Mouse (Mus musculus) forebrain, embryonic 12.5 days (tissue): ENCODE measurements around the gene Hoxc9. TPM values are rescaled to one million over a fixed set of nuclear protein-coding genes. Genes with fewer than 3 reads are reported as not detected.

ENCODE experiments used
- ATAC-seq: fragments of 200-750 bp; cut with Nextera tagmentation; 2 replicates; pipeline ENCODE4 v1.8.0; 2017; ENCODE audit warnings: moderate TSS enrichment; ENCODE audit not compliant: low FRiP score
- H3K27ac ChIP-seq: fragments of 300-500 bp; sonication (generic); 2 replicates; pipeline ENCODE4 v1.5.1; 2016; ENCODE audit warnings: mild to moderate bottlenecking
- H3K27me3 ChIP-seq: fragments of 300-500 bp; sonication (generic); 2 replicates; pipeline ENCODE4 v1.6.1; 2016; ENCODE audit warnings: mild to moderate bottlenecking
- H3K36me3 ChIP-seq: fragments of 300-500 bp; sonication (generic); replicated peaks from 2 replicates; pipeline ENCODE4 v1.6.1; 2016; ENCODE audit warnings: mild to moderate bottlenecking
- H3K4me1 ChIP-seq: fragments of 300-500 bp; sonication (generic); 2 replicates; pipeline ENCODE4 v1.6.1; 2016
- H3K4me2 ChIP-seq: fragments of 300-500 bp; sonication (generic); 2 replicates; pipeline ENCODE4 v1.6.1; 2016; ENCODE audit warnings: mild to moderate bottlenecking, moderate library complexity
- H3K4me3 ChIP-seq: fragments of 300-500 bp; sonication (generic); replicated peaks from 2 replicates; pipeline ENCODE4 v1.5.1; 2016; ENCODE audit warnings: mild to moderate bottlenecking
- H3K9ac ChIP-seq: fragments of 300-500 bp; sonication (generic); 2 replicates; pipeline ENCODE4 v1.6.1; 2016; ENCODE audit warnings: mild to moderate bottlenecking
- H3K9me3 ChIP-seq: fragments of 300-500 bp; sonication (generic); 2 replicates; pipeline ENCODE4 v1.6.1; 2016
- WGBS: fragments of 180-500 bp; shearing (Covaris S2); methylation state at CpG from one replicate; pipeline ENCODE4 v1.1.7; 2016; 5-methylcytosine and 5-hydroxymethylcytosine counted together
- polyA plus RNA-seq: library from polyadenylated mRNA; unstranded; fragments of >200 nt; fragmentation: Nextera tagmentation; extraction: Ambion mirVana; gene quantifications from 2 replicates; pipeline ENCODE4 v1.2.1, GENCODE M21; 2016

Gene Hoxc9
- polyA plus RNA-seq, 1 experiment from 2014 or later = not detected

- Histone ChIP-seq H3K4me3 (no peak overlapping the region), H3K4me1 (no peaks in the 10 kb centered on the region), H3K4me2 (no peak overlapping the region), H3K9me3 (no peaks in the 10 kb centered on the region), H3K27ac (no peak overlapping the region), H3K9ac (no peak overlapping the region), H3K27me3 (peaks cover 100% of the 10 kb centered on the region), H3K36me3 (no peaks in the 10 kb centered on the region)
- no peak for ATAC-seq
- 1% methylated on average over 21 of the region's 21 CpGs for WGBS
Measured at GRCm38 (mm10) chr15:102972254-102972653, 4.0 kb upstream of the Hoxc9 start.

DNA sequence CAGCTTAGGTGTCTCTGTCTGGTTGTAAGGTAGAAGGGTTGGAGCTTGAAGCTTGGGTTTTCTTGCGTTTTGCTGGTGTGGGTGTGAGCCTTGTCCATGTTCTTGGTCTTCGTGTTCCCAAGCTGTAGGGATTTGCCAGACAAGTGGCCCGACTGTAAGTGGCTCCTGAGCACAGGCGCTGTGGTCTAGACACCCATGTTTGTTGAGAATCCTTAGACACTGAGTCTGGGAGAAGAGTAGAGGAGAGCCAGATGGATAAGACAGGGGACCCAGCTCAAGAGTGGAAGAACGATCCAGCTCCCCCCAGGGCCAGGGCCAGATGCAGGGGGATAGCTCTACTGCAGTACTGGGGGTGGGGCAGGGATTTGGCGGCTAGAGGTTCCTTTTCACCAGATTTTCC, 3.5 kb upstream of the Hoxc9 start:
- H3K4me2 ChIP-seq = no peak overlapping the region
- no peak overlapping the region for H3K9ac ChIP-seq
- H3K4me3 ChIP-seq = no peak overlapping the region
- 1% methylated on average over 6 of the region's 6 CpGs for WGBS
- H3K27me3 ChIP-seq = peaks cover 100% of the 10 kb centered on the region
- no peaks in the 10 kb centered on the region for H3K36me3 ChIP-seq
- H3K27ac ChIP-seq = no peak overlapping the region
- H3K9me3 ChIP-seq = no peaks in the 10 kb centered on the region
- ATAC-seq = no peak
- H3K4me1 ChIP-seq = no peaks in the 10 kb centered on the region

GRCm38 (mm10) chr15:102975034-102975433, 1.2 kb upstream of the Hoxc9 start:
- Histone ChIP-seq H3K27ac (no peak overlapping the region), H3K4me2 (no peak overlapping the region), H3K27me3 (peaks cover 100% of the 10 kb centered on the region), H3K9ac (no peak overlapping the region), H3K9me3 (no peaks in the 10 kb centered on the region), H3K4me3 (no peak overlapping the region), H3K36me3 (no peaks in the 10 kb centered on the region), H3K4me1 (no peaks in the 10 kb centered on the region)
- no peak for ATAC-seq
- 4% methylated on average over 7 of the region's 7 CpGs for WGBS

DNA sequence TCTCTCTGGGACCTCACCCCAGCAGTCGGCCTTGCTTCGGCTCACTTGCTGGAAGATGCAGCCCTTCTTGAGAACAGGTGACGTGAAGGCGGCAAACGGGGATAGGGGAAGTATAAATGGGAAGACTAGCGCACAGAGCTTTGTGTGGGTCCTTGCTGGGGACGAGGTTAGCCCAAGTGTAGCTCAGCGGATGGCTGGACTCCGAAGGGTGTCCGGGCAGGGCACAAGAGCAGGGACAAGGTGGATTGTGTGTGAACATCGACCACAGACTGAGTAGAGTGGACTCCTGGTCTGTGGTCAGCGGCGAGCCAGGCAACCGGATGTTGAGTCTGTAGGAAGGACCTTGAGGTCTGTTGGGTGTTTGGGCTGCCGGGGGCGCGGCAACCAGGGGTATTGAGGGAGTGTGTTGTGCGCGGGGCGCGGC, 539 bp upstream of the Hoxc9 start:
- Histone ChIP-seq H3K4me1 (no peaks in the 10 kb centered on the region), H3K27ac (no peak overlapping the region), H3K4me2 (no peak overlapping the region), H3K27me3 (peaks cover 100% of the 10 kb centered on the region), H3K9ac (no peak overlapping the region), H3K4me3 (no peak overlapping the region), H3K36me3 (no peaks in the 10 kb centered on the region), H3K9me3 (no peaks in the 10 kb centered on the region)
- WGBS = under 1% methylated on average over 21 of the region's 21 CpGs
- no peak for ATAC-seq

DNA sequence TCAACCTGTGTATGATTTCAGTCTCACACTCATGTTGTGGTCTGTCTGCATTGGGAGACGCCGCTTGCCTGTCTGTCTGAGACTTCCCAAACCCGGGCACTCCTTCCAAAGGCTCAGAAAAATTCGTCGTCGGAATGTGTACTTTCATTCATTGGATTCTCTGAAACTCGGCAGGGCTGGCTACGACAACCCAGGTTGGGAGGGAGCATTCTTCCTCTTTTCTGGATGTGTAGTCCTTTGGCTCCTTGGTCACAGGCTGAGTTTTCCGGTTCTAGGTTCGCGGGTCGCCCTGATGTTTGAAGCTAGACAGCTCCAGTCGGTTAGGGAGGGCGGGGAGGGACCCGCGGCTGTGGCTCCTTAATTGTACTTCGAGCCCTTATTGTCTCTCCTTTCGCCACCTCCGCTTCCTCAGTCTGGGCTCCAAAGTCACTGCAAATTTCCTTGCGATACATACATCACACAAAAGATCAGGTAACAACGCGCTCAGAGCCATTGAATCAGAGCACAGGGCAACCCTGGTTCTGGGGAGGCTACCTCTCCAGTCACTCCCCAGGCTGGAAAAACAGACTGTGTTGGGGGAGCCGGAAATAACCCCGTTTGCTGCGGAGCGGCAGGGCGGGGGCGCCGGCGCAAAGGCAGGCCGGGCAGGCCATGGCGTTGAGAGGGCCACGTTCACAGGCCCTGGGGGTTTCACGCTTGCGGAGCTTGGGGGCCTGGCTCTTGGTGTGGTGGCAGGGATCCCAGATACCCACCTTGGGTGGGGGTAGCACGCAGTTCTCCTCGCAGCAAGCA, 588 bp downstream of the Hoxc9 start:
- H3K4me3 ChIP-seq = no peak overlapping the region
- under 1% methylated on average over 37 of the region's 37 CpGs for WGBS
- no peak overlapping the region for H3K9ac ChIP-seq
- no peak for ATAC-seq
- H3K9me3 ChIP-seq = no peaks in the 10 kb centered on the region
- H3K27me3 ChIP-seq = peaks cover 100% of the 10 kb centered on the region
- H3K36me3 ChIP-seq = no peaks in the 10 kb centered on the region
- H3K4me2 ChIP-seq = no peak overlapping the region
- H3K4me1 ChIP-seq = peaks cover 5% of the 10 kb centered on the region
- H3K27ac ChIP-seq = no peak overlapping the region

GRCm38 (mm10) chr15:102977423-102977974, 1.3 kb downstream of the Hoxc9 start:
- no peak for ATAC-seq
- 1% methylated on average over 16 of the region's 16 CpGs for WGBS
- H3K27ac ChIP-seq = no peak overlapping the region
- no peak overlapping the region for H3K4me2 ChIP-seq
- H3K4me3 ChIP-seq = no peak overlapping the region
- peaks cover 100% of the 10 kb centered on the region for H3K27me3 ChIP-seq
- peaks cover 8% of the 10 kb centered on the region for H3K4me1 ChIP-seq
- H3K36me3 ChIP-seq = no peaks in the 10 kb centered on the region
- no peaks in the 10 kb centered on the region for H3K9me3 ChIP-seq
- no peak overlapping the region for H3K9ac ChIP-seq

GRCm38 (mm10) chr15:102978615-102979515, 2.6 kb downstream of the Hoxc9 start:
- 2% methylated on average over 13 of the region's 13 CpGs for WGBS
- ATAC-seq = no peak
- Histone ChIP-seq H3K27me3 (peaks cover 100% of the 10 kb centered on the region), H3K36me3 (no peaks in the 10 kb centered on the region), H3K4me3 (no peak overlapping the region), H3K9ac (no peak overlapping the region), H3K4me1 (peaks cover 8% of the 10 kb centered on the region), H3K27ac (no peak overlapping the region), H3K9me3 (no peaks in the 10 kb centered on the region), H3K4me2 (no peak overlapping the region)

DNA sequence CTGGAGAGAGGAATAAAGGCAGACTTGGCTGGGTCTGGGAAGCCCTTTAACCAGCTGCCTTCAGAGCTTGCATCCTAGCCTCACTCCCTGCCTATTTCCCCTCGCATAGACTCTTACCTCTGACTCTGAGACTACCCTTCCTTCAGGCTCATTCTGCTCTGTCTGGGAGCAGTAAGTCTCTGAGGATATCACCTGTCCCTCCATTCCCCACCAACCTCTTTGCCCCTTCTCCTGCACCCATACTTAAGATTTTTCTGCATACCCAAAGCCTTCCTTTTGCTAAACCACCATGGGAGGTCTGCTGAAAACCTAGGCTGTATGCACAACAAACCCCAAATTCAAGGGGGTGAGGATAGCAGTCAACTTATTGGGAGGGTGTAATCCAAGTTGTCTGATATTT, 3.7 kb downstream of the Hoxc9 start:
- peaks cover 8% of the 10 kb centered on the region for H3K4me1 ChIP-seq
- WGBS = 0% methylated on average over 1 of the region's 1 CpGs
- H3K9ac ChIP-seq = no peak overlapping the region
- H3K4me3 ChIP-seq = no peak overlapping the region
- H3K9me3 ChIP-seq = no peaks in the 10 kb centered on the region
- H3K4me2 ChIP-seq = no peak overlapping the region
- H3K27ac ChIP-seq = no peak overlapping the region
- H3K36me3 ChIP-seq = no peaks in the 10 kb centered on the region
- ATAC-seq = no peak
- H3K27me3 ChIP-seq = peaks cover 100% of the 10 kb centered on the region

DNA sequence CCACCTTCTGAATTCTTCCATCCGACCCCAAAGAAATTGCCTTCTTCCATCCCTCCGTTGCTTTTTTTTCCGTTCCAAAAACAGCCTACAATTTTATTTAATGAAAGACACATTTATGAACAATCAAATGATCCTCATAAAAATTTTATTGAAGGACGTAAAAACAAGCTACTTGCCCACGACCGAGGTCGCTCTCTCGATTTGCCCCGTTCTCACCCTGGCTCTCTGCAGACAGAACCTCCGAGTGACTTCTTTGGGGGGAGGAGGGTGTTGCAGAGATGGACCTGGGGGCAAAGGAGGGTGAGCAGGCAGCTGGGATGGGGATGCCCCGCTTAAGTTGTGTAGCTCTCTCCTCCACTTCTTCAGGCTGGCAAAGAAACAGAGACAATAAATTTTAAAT, 4.1 kb downstream of the Hoxc9 start:
- H3K27ac ChIP-seq = no peak overlapping the region
- 3% methylated on average over 11 of the region's 11 CpGs for WGBS
- peaks cover 8% of the 10 kb centered on the region for H3K4me1 ChIP-seq
- peaks cover 100% of the 10 kb centered on the region for H3K27me3 ChIP-seq
- ATAC-seq = no peak
- H3K4me3 ChIP-seq = no peak overlapping the region
- no peak overlapping the region for H3K9ac ChIP-seq
- H3K36me3 ChIP-seq = no peaks in the 10 kb centered on the region
- no peak overlapping the region for H3K4me2 ChIP-seq
- H3K9me3 ChIP-seq = no peaks in the 10 kb centered on the region

- peaks cover 100% of the 10 kb centered on the region for H3K27me3 ChIP-seq
- WGBS = under 1% methylated on average over 14 of the region's 14 CpGs
- H3K4me2 ChIP-seq = peak overlapping the region; percentile 30
- peaks cover 8% of the 10 kb centered on the region for H3K4me1 ChIP-seq
- H3K27ac ChIP-seq = no peak overlapping the region
- no peaks in the 10 kb centered on the region for H3K9me3 ChIP-seq
- ATAC-seq = no peak
- H3K4me3 ChIP-seq = peak overlapping the region; percentile 27; the same call in 1 of the 2 replicates
- no peak overlapping the region for H3K9ac ChIP-seq
- no peaks in the 10 kb centered on the region for H3K36me3 ChIP-seq
Measured at GRCm38 (mm10) chr15:102980912-102981311, 4.7 kb downstream of the Hoxc9 start.

- H3K4me2 ChIP-seq = peak overlapping the region; percentile 30
- peaks cover 8% of the 10 kb centered on the region for H3K4me1 ChIP-seq
- no peak overlapping the region for H3K9ac ChIP-seq
- H3K36me3 ChIP-seq = no peaks in the 10 kb centered on the region
- no peak overlapping the region for H3K27ac ChIP-seq
- H3K4me3 ChIP-seq = peak overlapping the region; percentile 27
- under 1% methylated on average over 88 of the region's 88 CpGs for WGBS
- peaks cover 100% of the 10 kb centered on the region for H3K27me3 ChIP-seq
- ATAC-seq = no peak
- H3K9me3 ChIP-seq = no peaks in the 10 kb centered on the region
Measured at GRCm38 (mm10) chr15:102981379-102982288, 5.4 kb downstream of the Hoxc9 start.
